Mouse (Mus musculus) CH12.LX (cell line): ENCODE data around the gene Esyt2.

Source experiments
- CHD2 ChIP-seq: IDR thresholded peaks from 2 replicates; pipeline ENCODE4 v1.6.1; 2011; ENCODE audit warnings: low read length, improper control_type of control experiment
- CTCF ChIP-seq, 2 experiments: IDR thresholded peaks in 1 of 2; conservative IDR thresholded peaks in 1 of 2; 2 replicates each; pipeline ENCODE4 v1.5.1; 2011 to 2012; ENCODE audit warnings: low read depth in 2 of 2, low read length in 2 of 2, improper control_type of control experiment in 1 of 2, inconsistent platforms in 1 of 2, mild to moderate bottlenecking in 1 of 2, moderate library complexity in 1 of 2
- HCFC1 ChIP-seq: IDR thresholded peaks from 2 replicates; pipeline ENCODE4 v1.6.1; 2012; ENCODE audit warnings: low read depth, mild to moderate bottlenecking, inconsistent platforms, low read length, improper control_type of control experiment
- MAFK ChIP-seq: IDR thresholded peaks from 2 replicates; pipeline ENCODE4 v1.6.1; 2011; ENCODE audit warnings: low read length, improper control_type of control experiment; ENCODE audit not compliant: insufficient replicate concordance
- POLR2A ChIP-seq: IDR thresholded peaks from 2 replicates; pipeline ENCODE4 v1.6.1; 2011; ENCODE audit warnings: low read depth, mild to moderate bottlenecking, improper control_type of control experiment, low read length
- USF1 ChIP-seq: IDR thresholded peaks from 2 replicates; pipeline ENCODE4 v1.6.1; 2014; ENCODE audit warnings: low read depth, mild to moderate bottlenecking, inconsistent platforms, low read length, improper control_type of control experiment

DNA sequence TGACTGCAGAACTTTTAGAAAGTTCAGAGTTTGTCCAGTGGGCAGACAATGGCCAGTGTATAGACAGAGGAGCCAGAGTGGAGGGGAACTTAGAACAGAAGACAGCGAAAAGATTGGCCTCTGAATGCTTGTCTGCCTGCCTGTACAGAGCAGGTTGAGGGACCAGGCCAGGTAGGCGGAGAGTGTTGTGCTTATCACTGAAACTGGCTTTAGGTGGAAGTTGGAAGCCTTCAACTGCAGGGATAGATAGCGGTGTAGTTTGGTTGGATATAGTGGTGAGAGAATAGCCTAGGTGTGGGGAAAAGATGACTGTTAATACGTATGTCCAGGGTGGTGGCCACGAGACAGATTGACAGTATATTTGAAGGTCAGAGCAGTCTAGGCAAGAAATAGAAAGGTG, 126.9 kb downstream of the Esyt2 start:
- TF ChIP-seq POLR2A: no peak
- TF ChIP-seq HCFC1: no peak
- no peak for TF ChIP-seq CTCF (conservative IDR thresholded peaks at IDR 0.05 in 1 of 2, IDR thresholded peaks at IDR 0.05 in 1 of 2; ENCODE audit: low read depth in 2 of 2, low read length in 2 of 2)
- TF ChIP-seq MAFK: no peak
- TF ChIP-seq USF1: no peak
- TF ChIP-seq CHD2: no peak
